Mouse (Mus musculus) small intestine, adult 2 months (tissue): ENCODE measurements around the gene Zfp992. TPM values are rescaled to one million over a fixed set of nuclear protein-coding genes. Genes with fewer than 3 reads are reported as not detected.
"Not testable (repeated sequence)": the region's sequence is repeated elsewhere in the genome, so short reads cannot be mapped to it uniquely, and the experiment has no call there.

Experiments
- H3K27ac ChIP-seq: fragments of 200-500 bp; 2 replicates; pipeline ENCODE4 v1.5.1; 2012; ENCODE audit warnings: low read depth, low read length, control low read depth, inconsistent platforms; ENCODE audit not compliant: insufficient read depth
- H3K27me3 ChIP-seq: fragments of 200-500 bp; 2 replicates; pipeline ENCODE4 v1.6.1; 2012; ENCODE audit warnings: mild to moderate bottlenecking, moderate library complexity, low read length, inconsistent platforms; ENCODE audit not compliant: control insufficient read depth, insufficient read depth
- H3K36me3 ChIP-seq: fragments of 200-500 bp; 2 replicates; pipeline ENCODE4 v1.6.1; 2012; ENCODE audit warnings: mild to moderate bottlenecking, low read length, control low read depth, inconsistent platforms; ENCODE audit not compliant: control insufficient read depth, insufficient read depth
- H3K4me1 ChIP-seq: fragments of 200-500 bp; 2 replicates; pipeline ENCODE4 v1.6.1; 2012; ENCODE audit warnings: low read length, inconsistent platforms, mixed read lengths; ENCODE audit not compliant: control insufficient read depth, insufficient read depth, insufficient read length
- H3K4me3 ChIP-seq: fragments of 200-500 bp; 2 replicates; pipeline ENCODE4 v1.5.1; 2012; ENCODE audit warnings: low read depth, mild to moderate bottlenecking, control low read depth, inconsistent platforms, low read length, moderate library complexity
- CTCF ChIP-seq: fragments of 200-500 bp; IDR thresholded peaks from 2 replicates; pipeline ENCODE4 v1.5.1; 2012; ENCODE audit warnings: low read depth, mild to moderate bottlenecking, control low read depth, inconsistent platforms, low read length, moderate library complexity, mixed read lengths; ENCODE audit not compliant: insufficient replicate concordance, insufficient read length; ENCODE audit errors: extremely low read depth
- POLR2A ChIP-seq: fragments of 200-500 bp; IDR thresholded peaks from 2 replicates; pipeline ENCODE4 v1.6.1; 2012; ENCODE audit warnings: low read depth, mild to moderate bottlenecking, control low read depth, inconsistent platforms, low read length, moderate library complexity
- WGBS: fragments of 180-500 bp; shearing (Covaris S2); methylation state at CpG from one replicate; pipeline ENCODE4 v1.1.7; 2018; 5-methylcytosine and 5-hydroxymethylcytosine counted together
- polyA plus RNA-seq: library from polyadenylated mRNA; depleted of rRNA; stranded (reverse); fragments of >200 nt; gene quantifications from 2 replicates; pipeline ENCODE4 v1.2.3, GENCODE M21; 2012; rRNA removed

The Zfp992 gene
- polyA plus RNA-seq, 1 experiment = 0.11 TPM

DNA sequence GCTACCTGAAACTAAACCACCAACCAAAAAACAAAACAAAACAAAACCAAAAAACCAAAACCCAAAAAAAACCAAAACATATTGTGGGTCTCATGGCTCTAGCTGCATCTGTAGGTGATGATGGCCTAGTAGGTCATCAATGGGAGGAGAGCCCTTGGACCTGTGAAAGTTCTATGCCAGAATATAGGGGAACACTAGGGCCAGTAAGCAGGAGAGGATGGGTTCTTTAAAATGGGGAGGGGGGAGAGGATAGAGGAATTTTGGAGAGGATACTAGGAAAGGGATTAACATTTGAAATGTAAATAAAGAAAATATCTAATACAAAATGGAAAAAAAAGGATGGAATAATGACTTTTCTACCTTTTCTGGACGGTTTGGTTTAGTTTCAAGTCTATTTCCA, 67.7 kb downstream of the Zfp992 start:
- Histone ChIP-seq H3K4me1 (no peaks in the 10 kb centered on the region), H3K36me3 (no peaks in the 10 kb centered on the region), H3K27ac (no peak overlapping the region), H3K27me3 (no peaks in the 10 kb centered on the region), H3K4me3 (no peak overlapping the region)
- WGBS = 46% methylated on average over 1 of the region's 1 CpGs
- TF ChIP-seq CTCF = no peak
- no peak for TF ChIP-seq POLR2A

DNA sequence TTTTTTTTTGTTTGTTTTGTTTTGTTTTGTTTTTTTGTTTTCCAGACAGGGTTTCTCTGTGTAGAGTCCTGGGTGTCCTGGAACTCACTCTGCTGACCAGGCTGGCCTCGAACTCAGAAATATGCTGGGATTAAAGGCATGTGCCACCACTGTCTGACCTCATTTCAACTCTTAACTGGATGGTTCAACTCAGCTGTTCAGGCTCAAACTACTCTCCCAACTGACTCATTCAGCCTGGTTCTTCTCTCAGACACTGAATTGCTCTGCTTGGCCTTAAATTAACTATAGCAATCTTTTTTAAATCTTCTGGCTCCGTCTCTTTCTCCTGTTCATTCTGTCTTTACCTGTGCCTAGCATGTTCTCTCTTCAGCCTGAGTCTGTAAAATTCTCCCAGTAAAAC, 68.3 kb downstream of the Zfp992 start:
- H3K27ac ChIP-seq, H3K36me3 ChIP-seq, H3K4me1 ChIP-seq, H3K4me3 ChIP-seq, H3K27me3 ChIP-seq: not testable (repeated sequence)
- 55% methylated on average over 2 of the region's 2 CpGs for WGBS

Other genes starting within 250 kb of the Zfp992 start
- gene Zfp981, start 53.0 kb downstream of the Zfp992 start, polyA plus RNA-seq = not detected in 2 replicates
- not detected in 2 replicates for gene Zfp993, start 161.9 kb downstream of the Zfp992 start, polyA plus RNA-seq